ENCODE assay signal across 9 mouse cellular contexts in the genomic region with DNA sequence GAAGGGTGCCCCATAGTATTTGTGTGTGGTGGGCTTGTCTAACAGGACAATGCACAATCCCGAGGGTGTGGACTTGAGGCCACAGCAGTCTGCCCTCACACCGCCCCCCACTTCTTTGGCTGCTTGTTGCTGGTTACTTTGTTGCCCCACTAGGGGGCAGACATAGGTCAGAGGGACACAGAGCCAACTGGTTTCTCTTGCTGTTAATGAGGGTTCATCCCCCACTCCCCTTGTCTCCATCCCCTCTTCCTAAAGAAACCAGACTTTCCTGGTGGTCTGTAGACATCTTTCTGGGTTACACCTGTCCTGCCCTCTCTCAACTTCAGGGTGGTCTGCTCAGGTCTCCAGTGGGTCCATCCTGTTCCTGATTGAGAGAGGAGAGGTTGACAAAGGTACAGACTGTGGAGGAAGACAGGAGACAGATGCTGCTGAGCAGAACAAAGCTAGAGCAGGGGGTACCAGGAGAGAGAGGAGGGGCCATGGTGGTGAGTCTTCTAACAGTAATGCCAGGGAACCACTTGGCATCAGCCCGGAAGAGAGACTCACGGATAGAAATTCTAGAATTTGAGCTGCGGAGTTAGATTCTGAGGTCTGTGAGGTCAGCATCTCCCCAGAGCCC. TPM values are rescaled to one million over a fixed set of nuclear protein-coding genes. Genes with fewer than 3 reads are reported as not detected.
DNase-seq lines count a peak whose midpoint lies in the region; ATAC-seq and TF ChIP-seq lines count a peak whose summit lies in the region.
"Had no signal": no experiment of that assay in that cellular context is flagged by ENCODE, and none has a peak within 500 bp of the region (broad histone marks: within the 10 kb centered on the region; RNA-seq: fewer than 3 reads in every experiment).

No protein-coding gene starts in this region.

- H3K79me2 ChIP-seq in CH12.LX (replicated peaks; ENCODE audit: control insufficient read depth, extremely low read depth, insufficient read depth, poor library complexity, severe bottlenecking): no peaks in the 10 kb centered on the region

- in situ Hi-C loops in CH12.LX (cut with MboI; ENCODE audit: low pct_ligation_motif_present, low pct_unique_long_range_greater_than_20kb, low sequenced_read_pairs): no loop called here

- H3K9me3 ChIP-seq in hindbrain, embryonic 10.5 days: no peaks in the 10 kb centered on the region
- no peaks in the 10 kb centered on the region for H3K9me3 ChIP-seq in hindbrain, embryonic 16.5 days (ENCODE audit: control insufficient read depth, low read length)
- H3K9me3 ChIP-seq in CH12.LX (replicated peaks; ENCODE audit: low read length): no peaks in the 10 kb centered on the region
- H3K9me3 ChIP-seq in stomach, postnatal 0 days (ENCODE audit: control insufficient read depth, low read length): no peaks in the 10 kb centered on the region
- H3K9me3 ChIP-seq: neural tube, embryonic 13.5 days had no signal

- WGBS in hindbrain, embryonic 10.5 days: 61% methylated on average over 5 of the region's 5 CpGs
- WGBS in hindbrain, embryonic 16.5 days: 53% methylated on average over 5 of the region's 5 CpGs
- 69% methylated on average over 5 of the region's 5 CpGs for WGBS in stomach, postnatal 0 days

- dilution Hi-C loops in CH12.LX (cut with MboI; ENCODE audit: extremely low pct_ligation_motif_present, extremely low pct_unique_long_range_greater_than_20kb, low sequenced_read_pairs): no loop called here

- no peak overlapping the region for H3K9ac ChIP-seq in hindbrain, embryonic 16.5 days (ENCODE audit: low read depth, low read length)
- H3K9ac ChIP-seq in CH12.LX (ENCODE audit: insufficient read depth, low read depth): no peak overlapping the region
- no peak overlapping the region for H3K9ac ChIP-seq in stomach, postnatal 0 days (ENCODE audit: low read length)
- H3K9ac ChIP-seq: neural tube, embryonic 13.5 days had no signal

- peaks cover 4% of the 10 kb centered on the region; the same call in 1 of the 2 replicates for H3K4me1 ChIP-seq in hindbrain, embryonic 10.5 days (replicated peaks)
- peaks cover 3% of the 10 kb centered on the region; the same call in 1 of the 2 replicates for H3K4me1 ChIP-seq in hindbrain, embryonic 16.5 days (ENCODE audit: control insufficient read depth, insufficient read depth, low read depth, low read length)
- H3K4me1 ChIP-seq in CH12.LX (ENCODE audit: control insufficient read depth in 1 of 2, insufficient read depth in 2 of 2): 0 out of 4 replicates have a peak, but pooled peaks cover 0 to 2% of the 10 kb centered on the region in 2 experiments
- H3K4me1 ChIP-seq in stomach, postnatal 0 days (replicated peaks; ENCODE audit: control insufficient read depth, insufficient read depth): no peaks in the 10 kb centered on the region
- H3K4me1 ChIP-seq: neural tube, embryonic 13.5 days had no signal

- intact Hi-C loops in gastrocnemius, postnatal 36 days (cut with DNase I): no loop called here

- peak; percentile 32 for DNase-seq in hindbrain, embryonic 10.5 days (ENCODE audit: low spot score)
- peak; percentile 67 for DNase-seq in CH12.LX (ENCODE audit: extremely low read depth)
- peak; percentile 79 to 80 for DNase-seq in cerebellum, postnatal 10 days
- DNase-seq in induced T-regulatory cell, adult 2 months (ENCODE audit: low read depth): peak; percentile 40
- peak; percentile 58 for DNase-seq in stomach, postnatal 0 days (ENCODE audit: low spot score)
- no peak for DNase-seq in gastrocnemius, postnatal 36 days
- DNase-seq in urinary bladder, postnatal 36 days (ENCODE audit: low spot score in 2 of 2): no peak

- no peak for TF ChIP-seq POLR2A in CH12.LX (IDR thresholded peaks at IDR 0.05; ENCODE audit: low read depth, low read length)

- TF ChIP-seq CTCF in CH12.LX (conservative IDR thresholded peaks at IDR 0.05 in 1 of 2, IDR thresholded peaks at IDR 0.05 in 1 of 2; ENCODE audit: low read depth in 2 of 2, low read length in 2 of 2): peak; percentile 68 to 88
- peak; percentile 76 for TF ChIP-seq CTCF in stomach, postnatal 0 days (IDR thresholded peaks at IDR 0.05; ENCODE audit: low read depth)

- no peak for ATAC-seq in hindbrain, embryonic 16.5 days
- peak; percentile 46 for ATAC-seq in stomach, postnatal 0 days (ENCODE audit: low FRiP score, low TSS enrichment)

- TF ChIP-seq EP300 in CH12.LX (IDR thresholded peaks at IDR 0.05; ENCODE audit: low read length): no peak
- no peak for TF ChIP-seq EP300 in stomach, postnatal 0 days (optimal IDR thresholded peaks at IDR 0.05)

- H3K4me3 ChIP-seq in hindbrain, embryonic 10.5 days: no peak overlapping the region
- H3K4me3 ChIP-seq in hindbrain, embryonic 16.5 days (ENCODE audit: low read length): no peak overlapping the region
- no peak overlapping the region for H3K4me3 ChIP-seq in CH12.LX (replicated peaks in 1 of 3; ENCODE audit: low read depth in 2 of 3, low read length in 2 of 3, poor library complexity in 1 of 3)
- H3K4me3 ChIP-seq in stomach, postnatal 0 days (ENCODE audit: low read depth, low read length): no peak overlapping the region
- H3K4me3 ChIP-seq: neural tube, embryonic 13.5 days had no signal

- H3K36me3 ChIP-seq in hindbrain, embryonic 10.5 days: no peaks in the 10 kb centered on the region
- no peaks in the 10 kb centered on the region for H3K36me3 ChIP-seq in hindbrain, embryonic 16.5 days (ENCODE audit: control insufficient read depth, insufficient read depth, low read length)
- no peaks in the 10 kb centered on the region for H3K36me3 ChIP-seq in CH12.LX (replicated peaks in 1 of 2; ENCODE audit: control insufficient read depth in 1 of 2, insufficient read depth in 1 of 2, low read length in 1 of 2)
- no peaks in the 10 kb centered on the region for H3K36me3 ChIP-seq in stomach, postnatal 0 days (ENCODE audit: control insufficient read depth, insufficient read depth, low read length)
- H3K36me3 ChIP-seq: neural tube, embryonic 13.5 days had no signal

- H3K27me3 ChIP-seq in hindbrain, embryonic 10.5 days (ENCODE audit: insufficient read depth, poor library complexity, severe bottlenecking): 0 out of 2 replicates have a peak, but pooled peaks cover 3% of the 10 kb centered on the region
- 0 out of 2 replicates have a peak, but pooled peaks cover 3% of the 10 kb centered on the region for H3K27me3 ChIP-seq in hindbrain, embryonic 16.5 days (replicated peaks; ENCODE audit: control insufficient read depth, insufficient read depth, low read length)
- H3K27me3 ChIP-seq in CH12.LX (replicated peaks): peaks cover 13% of the 10 kb centered on the region
- H3K27me3 ChIP-seq in stomach, postnatal 0 days (ENCODE audit: control insufficient read depth, insufficient read depth, low read length): no peaks in the 10 kb centered on the region
- H3K27me3 ChIP-seq: neural tube, embryonic 13.5 days had no signal

- TF ChIP-seq RAD21 in CH12.LX (IDR thresholded peaks at IDR 0.05; ENCODE audit: low read depth, low read length): peak; percentile 67

- no peak overlapping the region for H3K27ac ChIP-seq in hindbrain, embryonic 10.5 days
- no peak overlapping the region for H3K27ac ChIP-seq in hindbrain, embryonic 16.5 days (ENCODE audit: low read depth, low read length)
- H3K27ac ChIP-seq in CH12.LX (ENCODE audit: insufficient read depth, low read depth): no peak overlapping the region
- no peak overlapping the region for H3K27ac ChIP-seq in stomach, postnatal 0 days (replicated peaks)
- H3K27ac ChIP-seq: neural tube, embryonic 13.5 days had no signal

- no peak overlapping the region for H3K4me2 ChIP-seq in hindbrain, embryonic 16.5 days (ENCODE audit: low read length)
- H3K4me2 ChIP-seq in CH12.LX (ENCODE audit: insufficient read depth, low read depth, poor library complexity, severe bottlenecking): no peak overlapping the region
- H3K4me2 ChIP-seq in stomach, postnatal 0 days (replicated peaks; ENCODE audit: low read depth): no peak overlapping the region
- H3K4me2 ChIP-seq: neural tube, embryonic 13.5 days had no signal

TF ChIP-seq in CH12.LX, 34 proteins besides CTCF, POLR2A, EP300 and RAD21:
- TF ChIP-seq ZC3H11A (IDR thresholded peaks at IDR 0.05; ENCODE audit: low read depth, low read length) (no peak), SMC3 (IDR thresholded peaks at IDR 0.05; ENCODE audit: low read depth, low read length) (peak; percentile 60), ETS1 (conservative IDR thresholded peaks at IDR 0.05; ENCODE audit: low read depth, low read length) (no peak), BHLHE40 (IDR thresholded peaks at IDR 0.05; ENCODE audit: low read depth, low read length) (no peak), RCOR1 (conservative IDR thresholded peaks at IDR 0.05; ENCODE audit: low read depth, low read length) (no peak), MAZ (IDR thresholded peaks at IDR 0.05; ENCODE audit: low read depth, low read length) (peak; percentile 66; the same call in 1 of the 2 replicates), ZKSCAN1 (IDR thresholded peaks at IDR 0.05; ENCODE audit: borderline replicate concordance, low read depth, low read length) (no peak)

RNA-seq across cellular contexts. Expression of a gene that starts 26.3 kb away (rescaled TPM):
- polyA plus RNA-seq in hindbrain, embryonic 10.5 days (2016; fragmentation: Nextera tagmentation; extraction: Ambion mirVana): 5.4 and 9.3 TPM in 2 replicates
- polyA plus RNA-seq in hindbrain, embryonic 16.5 days (2015; fragmentation: Nextera tagmentation; extraction: Ambion mirVana): 7.8 and 7.9 TPM in 2 replicates
- total RNA-seq in CH12.LX (2012; rRNA removed) (0.80 and 1.2 TPM in 2 replicates), CH12.LX (2014; rRNA removed) (0.16 and 0.24 TPM in 2 replicates)
- 0.08 TPM in 1 of 2 replicates, not detected in the other for polyA plus RNA-seq in CH12.LX (2012; ENCODE audit: insufficient read length, low read depth)
- polyA plus RNA-seq in stomach, postnatal 0 days (2015; fragmentation: Nextera tagmentation; extraction: Ambion mirVana): 38.5 and 48.4 TPM in 2 replicates
- total RNA-seq in gastrocnemius, postnatal 36 days (2021): under 1 TPM in 1 of 2 experiments, not detected in 1; 0.07 TPM

RNA-seq across cellular contexts. Expression of a gene that starts 41.2 kb away (rescaled TPM):
- polyA plus RNA-seq in hindbrain, embryonic 10.5 days (2016; fragmentation: Nextera tagmentation; extraction: Ambion mirVana): 39.3 and 39.6 TPM in 2 replicates
- polyA plus RNA-seq in hindbrain, embryonic 16.5 days (2015; fragmentation: Nextera tagmentation; extraction: Ambion mirVana): 75.7 and 85.5 TPM in 2 replicates
- total RNA-seq in CH12.LX (2012; rRNA removed): 10.0 and 10.5 TPM in 2 replicates
- total RNA-seq in CH12.LX (2014; rRNA removed): 15.3 and 15.5 TPM in 2 replicates
- polyA plus RNA-seq in CH12.LX (2012; ENCODE audit: insufficient read length, low read depth): 12.4 and 13.5 TPM in 2 replicates
- 24.8 and 28.6 TPM in 2 replicates for polyA plus RNA-seq in stomach, postnatal 0 days (2015; fragmentation: Nextera tagmentation; extraction: Ambion mirVana)
- 10 to 100 TPM; 62.2 to 75.7 TPM for total RNA-seq in gastrocnemius, postnatal 36 days (2021)

Comparison
In these comparisons a context has a peak if more than half of its experiments do, and no peak if none do; other contexts are left out.
1. DNase-seq: peak in hindbrain, embryonic 10.5 days (single experiment), CH12.LX (single experiment), cerebellum, postnatal 10 days (2 of 2), induced T-regulatory cell, adult 2 months (single experiment) and stomach, postnatal 0 days (single experiment); none in gastrocnemius, postnatal 36 days (0 of 2) and urinary bladder, postnatal 36 days (0 of 2).